Mouse (Mus musculus) fibroblast of lung, adult 2 months (primary cell): ENCODE data around the gene Gm20388.

Source experiments
- DNase-seq: peaks from one replicate; pipeline ENCODE4 v3.0.0-alpha.2; 2011; ENCODE audit warnings: low read depth

Gene Gm20388

DNA sequence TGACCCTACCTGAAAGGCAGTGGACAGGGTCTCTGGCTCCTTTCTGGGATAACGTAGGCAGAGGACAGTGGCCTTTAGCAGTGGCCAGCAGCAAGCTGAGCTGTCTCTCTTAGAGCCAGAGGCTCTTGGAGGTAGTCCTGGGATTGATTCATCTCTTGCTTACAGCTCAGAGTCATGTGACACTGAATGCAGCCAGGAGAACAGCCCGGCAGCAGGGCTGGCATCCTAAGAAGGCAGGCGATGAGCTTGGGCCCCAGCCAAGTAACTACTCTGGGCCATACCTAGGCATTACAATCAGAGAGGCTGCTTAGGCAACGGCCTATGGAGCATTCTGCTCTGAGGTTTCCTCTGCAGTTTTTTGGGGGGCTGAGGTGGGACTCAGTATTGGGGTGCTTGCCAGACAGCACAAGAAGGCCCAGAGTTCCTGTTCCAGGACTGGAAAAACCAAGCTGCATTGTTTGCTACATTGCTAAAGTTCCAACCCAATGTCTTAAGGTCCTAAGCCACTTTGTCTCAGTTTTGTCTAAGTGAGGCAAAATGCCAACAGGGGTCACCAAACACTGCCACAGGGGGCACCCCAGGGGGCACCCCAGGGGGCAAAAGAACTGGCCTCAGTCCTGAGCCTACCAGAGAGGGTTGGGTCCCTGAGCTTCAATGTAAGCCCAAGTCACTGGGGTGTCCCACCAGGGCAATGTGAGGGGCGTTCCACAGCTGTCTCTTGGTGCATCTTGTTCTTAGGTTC is 2437.3 kb downstream of the Gm20388 start:
- peak; percentile 82 for DNase-seq

DNA sequence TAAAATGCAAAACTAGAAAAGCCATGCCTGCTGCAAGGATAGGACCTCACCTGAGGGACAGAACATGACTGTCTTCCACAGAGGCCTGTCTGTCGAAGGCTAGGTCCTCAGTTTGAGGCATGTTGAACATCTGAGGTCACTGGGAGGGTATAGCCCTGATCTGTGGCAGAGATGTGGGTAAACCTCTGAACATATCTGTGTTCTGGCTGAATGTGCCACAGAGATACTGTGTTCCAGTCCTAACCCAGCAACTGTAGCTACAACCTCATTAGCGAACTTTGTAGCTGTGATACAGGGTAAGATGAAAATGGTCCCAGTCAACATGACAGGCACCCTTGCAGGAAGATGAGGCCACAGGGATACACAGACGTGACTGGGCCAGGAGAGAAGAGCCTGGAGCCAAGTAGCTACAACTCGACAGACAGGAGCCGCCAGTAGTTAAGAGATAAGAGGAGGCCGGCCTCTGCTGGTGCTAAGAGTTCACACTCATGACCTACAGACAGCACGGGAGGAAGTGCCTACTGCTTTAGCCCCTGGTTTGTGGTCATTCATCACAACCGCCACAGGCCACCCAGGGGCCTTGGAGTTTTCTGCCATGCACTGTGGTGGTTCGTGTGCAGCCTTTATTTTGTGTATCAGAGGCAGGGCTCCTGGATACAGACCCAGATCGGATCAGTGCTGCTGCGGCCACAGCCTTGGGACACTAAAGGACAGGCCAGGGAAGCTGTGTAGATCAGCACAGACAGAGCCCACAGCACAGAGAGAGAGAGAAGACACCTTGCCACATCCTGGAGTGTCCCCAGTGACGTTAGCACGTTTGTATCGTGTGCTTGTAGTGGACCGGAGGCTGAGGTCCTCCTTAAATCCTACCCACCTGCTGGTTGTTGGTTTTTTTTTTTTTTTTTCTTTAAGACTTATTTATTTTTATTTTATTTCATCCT is 2439.0 kb downstream of the Gm20388 start:
- no peak for DNase-seq

DNA sequence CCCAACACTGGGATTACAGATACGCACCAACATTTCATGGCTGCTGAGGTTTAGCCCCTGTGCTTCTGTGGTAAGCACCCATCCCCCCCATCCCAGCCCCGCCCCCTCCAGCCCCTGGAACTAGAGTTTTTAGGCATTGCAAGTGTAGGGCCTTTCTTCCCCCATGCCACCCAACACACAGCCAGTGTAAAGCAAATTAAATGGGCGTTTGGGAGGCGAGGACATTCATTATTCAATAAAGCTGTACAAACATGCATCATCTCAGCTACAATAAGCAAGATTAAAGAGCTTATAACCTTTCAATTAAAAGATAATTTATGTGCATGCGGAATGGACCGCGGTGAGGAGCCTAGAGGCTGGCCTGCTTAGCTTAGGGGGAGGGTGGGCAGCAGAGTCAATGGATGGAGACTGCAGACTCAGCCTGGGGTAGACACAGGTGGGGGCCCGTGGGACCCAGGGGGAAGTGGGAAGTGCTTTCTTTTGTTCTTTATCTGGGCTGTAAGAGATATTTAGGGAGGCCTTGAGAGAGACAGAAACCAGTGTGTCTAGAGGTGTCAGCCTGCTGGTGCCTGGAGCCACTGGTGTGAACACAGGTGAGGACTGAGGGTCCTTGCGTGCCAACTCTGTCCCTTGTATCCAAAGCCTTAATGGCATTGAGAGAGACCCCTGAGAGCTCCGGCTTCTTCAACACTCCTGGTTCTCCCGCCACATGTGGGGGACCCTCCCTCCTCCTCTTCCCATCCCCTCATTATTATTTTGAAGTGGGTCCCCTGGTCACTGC is 2439.9 kb downstream of the Gm20388 start:
- DNase-seq, result no peak

DNA sequence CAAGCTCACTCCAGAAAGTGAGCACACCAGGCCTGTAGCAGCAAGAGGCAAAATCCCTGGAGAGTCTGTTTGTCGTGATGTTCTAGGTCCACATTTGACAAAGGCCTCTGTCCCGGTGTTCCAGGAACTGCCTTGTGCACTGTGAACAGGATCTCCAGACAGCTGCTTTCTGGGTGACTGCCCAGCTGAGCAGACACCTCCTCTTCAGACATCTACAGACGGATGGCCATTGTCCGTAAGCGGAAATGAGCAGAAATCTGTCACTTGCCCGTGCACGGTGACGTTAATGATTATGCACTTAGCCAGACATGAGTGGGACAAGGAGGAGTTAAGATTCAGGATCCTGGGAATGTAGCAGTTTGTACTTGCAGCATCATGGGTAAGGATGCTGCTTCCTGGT is 2443.5 kb downstream of the Gm20388 start:
- no peak for DNase-seq

DNA sequence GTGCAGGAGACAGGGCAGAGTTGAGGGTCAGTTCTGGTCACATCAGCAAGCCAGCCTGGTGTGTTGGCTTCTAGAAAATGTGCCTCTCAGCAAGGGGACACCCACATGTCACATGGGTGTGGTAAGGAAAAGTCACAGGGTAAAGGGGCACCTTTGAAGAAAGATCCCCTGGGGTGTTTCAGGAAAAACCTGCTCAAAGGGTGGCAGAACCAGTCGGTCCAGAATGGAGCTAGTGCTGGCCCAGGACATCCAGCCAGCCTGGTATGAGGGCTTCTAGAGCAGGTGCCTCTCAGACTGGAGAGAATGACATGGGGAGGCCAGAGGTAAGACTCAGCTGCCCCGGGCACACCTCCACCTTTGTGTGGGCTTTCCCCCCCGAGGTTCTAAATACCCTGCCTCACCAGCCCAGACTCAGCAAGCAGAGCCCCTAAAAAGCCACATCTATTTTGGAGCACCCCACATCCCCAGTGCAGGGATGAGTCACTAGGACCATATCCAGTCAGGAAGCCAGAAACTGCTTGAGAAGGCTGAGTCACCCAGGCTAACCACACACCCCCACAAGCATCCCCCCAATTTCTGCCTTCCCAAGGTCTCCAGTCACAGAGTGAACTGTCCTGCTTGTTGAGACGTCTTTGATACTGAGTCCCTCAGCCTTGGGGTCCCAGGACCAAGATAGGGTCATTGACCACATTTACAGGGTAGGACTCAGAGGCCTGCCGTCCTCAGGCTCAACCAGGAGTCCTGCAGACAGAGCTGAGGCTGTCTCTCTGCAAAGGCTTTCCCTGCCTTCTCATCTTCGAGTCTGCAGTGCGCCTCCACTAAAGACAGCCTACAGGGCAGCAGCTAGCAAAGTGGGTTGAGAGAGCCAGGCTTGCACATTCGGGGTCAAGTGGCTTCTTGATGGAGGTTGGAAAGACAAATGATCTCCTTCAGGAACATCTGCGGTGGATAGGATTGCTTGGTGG is 2445.3 kb downstream of the Gm20388 start:
- no peak for DNase-seq

DNA sequence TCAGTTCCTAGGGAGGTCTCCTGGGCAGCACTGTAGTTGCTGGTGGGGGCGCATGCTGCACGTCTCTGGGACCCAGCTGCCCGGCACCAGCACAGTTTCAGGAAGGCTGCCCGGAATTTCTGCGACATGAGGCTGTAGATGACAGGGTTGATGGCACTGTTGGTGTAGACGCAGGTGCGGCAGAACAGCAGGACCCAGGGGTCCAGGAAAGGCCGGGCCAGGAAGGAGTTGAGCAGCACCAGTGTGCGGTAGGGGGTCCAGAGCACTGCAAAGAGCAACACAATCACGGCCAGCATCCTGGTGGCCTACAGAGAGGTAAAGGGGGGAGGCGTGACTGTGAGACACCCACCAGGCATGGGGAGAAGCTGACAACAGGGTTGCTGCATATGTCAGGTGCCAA is 2446.6 kb downstream of the Gm20388 start:
- no peak for DNase-seq

DNA sequence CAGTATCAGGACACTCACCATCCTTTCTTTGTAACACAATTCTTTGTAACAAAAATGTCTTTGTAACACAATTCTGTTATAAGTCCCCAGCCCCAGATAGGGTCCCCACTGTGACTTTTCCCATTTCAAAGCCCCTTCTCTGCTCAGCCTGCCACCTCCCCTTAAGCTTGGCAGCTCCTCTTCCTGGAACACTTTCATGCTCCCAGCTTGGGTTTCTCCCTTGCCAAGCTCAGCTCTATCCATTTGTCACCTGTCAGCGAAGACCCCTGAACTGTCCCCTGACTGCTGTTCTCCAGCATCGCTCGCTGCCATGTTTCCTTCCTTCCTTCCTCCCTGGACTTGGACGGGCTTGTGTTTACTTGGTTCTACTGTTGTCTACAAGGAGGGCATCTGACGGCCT is 2447.0 kb downstream of the Gm20388 start:
- DNase-seq, result no peak

DNA sequence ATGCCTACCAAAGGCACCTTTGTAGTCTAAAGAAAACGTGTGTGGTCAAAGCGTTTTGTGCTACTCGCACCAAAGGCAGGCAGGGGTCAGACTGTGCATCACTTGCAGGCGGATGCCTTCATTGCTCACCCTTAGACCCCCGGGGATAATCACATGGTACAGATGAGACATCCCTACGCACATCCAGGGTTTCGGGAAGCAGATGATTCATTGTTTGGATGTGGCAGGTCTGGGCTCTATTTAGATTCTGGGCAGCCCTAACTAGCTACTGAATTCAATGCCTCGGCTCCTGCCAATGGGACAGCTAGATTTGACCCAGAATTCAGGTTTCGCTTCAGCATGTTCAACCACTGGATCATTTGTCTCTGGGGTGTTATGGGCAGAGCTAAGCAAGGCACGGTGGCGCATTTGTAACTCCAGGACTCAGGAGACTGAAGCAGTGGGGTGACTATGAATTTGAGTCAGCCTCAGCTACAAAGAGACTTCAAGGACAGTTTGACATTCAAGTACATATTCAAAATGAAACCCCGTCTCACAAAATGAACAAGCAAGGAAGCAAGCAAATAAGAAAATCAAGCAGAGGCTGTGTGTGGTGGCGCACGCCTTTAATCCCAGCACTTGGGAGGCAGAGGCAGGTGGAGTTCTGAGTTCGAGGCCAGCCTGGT is 2448.6 kb downstream of the Gm20388 start:
- no peak for DNase-seq

DNA sequence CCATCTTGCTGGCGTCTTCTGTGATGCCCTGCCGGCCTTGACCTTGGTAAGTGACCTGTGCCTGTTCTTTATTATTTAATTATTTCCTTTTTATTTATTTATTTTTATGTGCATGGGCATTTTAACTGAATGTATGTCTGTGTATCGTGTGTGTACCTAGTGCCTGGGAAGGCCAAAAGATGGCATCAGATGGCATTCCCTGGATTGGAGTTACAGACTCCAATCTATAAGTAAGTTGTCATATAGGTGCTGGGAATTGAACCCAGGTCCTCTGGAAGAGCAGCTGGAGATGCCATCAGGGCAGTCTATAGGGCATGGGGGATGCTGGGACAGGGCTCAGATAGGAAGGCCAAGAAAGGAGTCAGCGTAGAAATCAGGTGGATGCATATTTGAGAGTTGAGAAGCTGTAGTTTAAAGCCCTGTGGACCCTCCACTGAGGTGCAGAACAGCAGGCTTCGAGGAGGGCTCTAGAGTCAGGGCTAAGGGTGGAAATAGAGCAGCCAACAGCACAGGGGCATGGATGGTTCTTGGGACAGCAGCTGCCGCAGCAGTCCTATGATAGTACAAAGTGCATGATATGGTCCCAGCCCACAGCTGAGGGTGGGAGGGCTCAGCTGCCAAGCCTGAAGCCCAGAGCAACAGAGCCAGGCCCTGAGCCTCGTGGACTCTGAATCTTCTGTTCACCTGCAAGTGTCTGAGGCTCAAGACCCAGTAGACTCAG is 2450.2 kb downstream of the Gm20388 start, which contains the start of gene Trhr2:
Gene Trhr2 (minus strand): TSS at position 51 of the 721 bp plus-strand sequence.
- DNase-seq, result no peak

DNA sequence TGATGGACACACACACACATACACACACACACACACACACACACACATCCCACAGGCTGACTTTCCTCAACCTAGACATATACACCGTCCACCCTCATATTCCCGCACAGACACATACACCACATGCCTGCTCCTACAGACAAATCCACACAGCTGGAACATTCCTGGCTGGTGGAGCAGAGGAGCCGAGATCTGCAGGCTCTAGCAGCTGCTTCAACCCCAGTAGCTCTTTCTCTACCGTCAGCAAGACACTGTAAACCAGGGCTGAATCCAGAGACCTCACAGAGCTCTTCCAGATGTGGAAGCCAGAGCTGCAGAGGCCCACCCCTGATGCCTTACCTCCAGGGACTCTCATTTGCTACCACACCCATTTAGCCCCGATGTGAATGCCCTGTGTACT is 2451.6 kb downstream of the Gm20388 start:
- no peak for DNase-seq

DNA sequence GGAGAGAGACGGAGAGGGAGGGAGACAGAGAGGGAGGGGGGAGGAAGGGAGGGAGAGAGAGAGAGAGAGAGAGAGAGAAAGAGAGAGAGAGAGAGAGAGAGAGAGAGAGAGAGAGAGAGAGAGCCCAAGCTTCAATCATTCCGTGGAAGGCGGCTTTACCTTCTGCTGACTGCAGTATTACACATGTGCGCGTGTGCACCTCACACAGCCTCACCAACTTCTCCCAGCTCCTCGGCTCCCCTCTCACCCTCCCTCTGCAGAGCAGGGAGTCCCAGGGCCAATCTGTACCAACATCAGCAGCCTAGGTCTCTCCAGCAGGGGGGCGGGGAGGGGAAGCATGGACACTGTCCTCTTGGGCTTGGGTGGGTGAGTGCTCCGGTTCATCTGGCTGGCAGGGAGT is 2452.3 kb downstream of the Gm20388 start:
- no peak for DNase-seq

DNA sequence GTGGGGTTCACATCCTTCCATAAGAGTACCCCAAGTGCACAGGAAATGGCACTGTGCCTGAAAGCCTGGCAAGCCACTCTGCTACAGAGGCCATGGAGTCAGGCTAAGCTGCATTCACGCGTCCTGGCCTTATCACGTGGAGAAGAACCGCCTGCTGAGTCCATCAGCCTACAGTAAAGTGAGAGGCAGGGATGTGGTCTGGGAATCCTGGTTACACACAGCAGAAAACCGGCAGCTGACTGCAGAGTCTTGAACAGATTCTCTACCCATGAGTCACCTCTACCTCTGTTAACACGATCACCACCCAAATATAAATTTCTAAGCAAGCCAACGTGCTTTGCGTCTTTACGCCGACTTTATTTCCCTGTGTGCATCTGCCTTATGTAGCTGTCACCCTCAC is 2457.9 kb downstream of the Gm20388 start:
- no peak for DNase-seq

DNA sequence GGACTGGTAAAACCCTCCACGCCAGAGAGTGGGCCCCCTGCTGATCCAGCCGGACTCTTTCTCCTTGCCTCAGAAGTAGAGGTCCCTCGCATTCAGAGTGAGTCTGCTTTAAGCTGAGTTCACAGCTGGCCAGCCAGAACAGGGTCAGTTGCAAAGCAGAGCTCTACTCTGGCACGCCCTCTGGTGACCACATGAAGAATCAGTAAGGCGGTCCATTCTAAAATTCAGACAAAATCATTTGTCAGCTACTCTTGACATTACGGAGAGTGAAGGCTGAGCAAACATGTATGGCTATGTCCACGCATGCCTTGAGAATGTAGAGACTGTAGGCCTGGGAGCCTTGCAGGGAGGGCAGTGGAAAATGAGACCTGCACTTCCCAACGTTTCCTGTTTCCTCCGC is 2459.0 kb downstream of the Gm20388 start:
- no peak for DNase-seq

DNA sequence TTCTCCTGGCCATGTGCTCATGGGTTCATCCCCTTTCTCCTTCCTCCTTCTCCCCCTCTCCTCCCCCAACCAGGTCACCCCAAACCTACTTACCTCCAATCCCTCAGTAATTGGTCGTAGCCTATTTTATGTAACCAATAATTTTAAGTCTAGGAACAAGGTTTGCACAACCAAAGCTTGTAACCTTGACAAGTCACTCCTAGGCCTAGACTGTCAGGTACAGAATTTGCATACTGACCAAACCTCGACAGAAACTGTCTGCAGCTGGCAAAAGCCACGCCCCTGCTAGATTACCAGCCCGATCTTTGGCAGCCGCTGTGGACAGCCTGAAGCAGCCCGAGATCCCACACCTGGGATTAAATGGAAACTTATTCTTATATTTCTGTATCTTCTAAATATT is 2461.1 kb downstream of the Gm20388 start:
- DNase-seq, result no peak

DNA sequence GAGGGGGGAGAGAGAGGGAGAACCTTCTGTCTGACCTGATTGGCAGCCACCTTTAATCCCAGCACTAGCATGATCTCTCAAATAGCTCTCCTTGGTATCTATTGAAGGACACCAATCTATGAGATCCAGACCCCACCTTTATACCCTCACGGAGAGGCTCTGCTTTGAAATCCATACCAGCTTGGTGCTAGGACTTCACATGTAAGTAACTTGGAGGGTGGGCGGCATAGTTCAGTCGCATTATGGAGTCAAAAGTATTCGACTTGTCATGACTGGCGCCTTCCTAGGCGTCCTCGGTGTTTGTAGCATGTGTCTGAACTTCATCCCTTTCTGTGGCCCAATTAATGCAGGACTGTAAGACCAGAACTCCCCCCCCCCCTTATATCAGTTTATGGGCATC is 2464.7 kb downstream of the Gm20388 start:
- DNase-seq, result no peak

DNA sequence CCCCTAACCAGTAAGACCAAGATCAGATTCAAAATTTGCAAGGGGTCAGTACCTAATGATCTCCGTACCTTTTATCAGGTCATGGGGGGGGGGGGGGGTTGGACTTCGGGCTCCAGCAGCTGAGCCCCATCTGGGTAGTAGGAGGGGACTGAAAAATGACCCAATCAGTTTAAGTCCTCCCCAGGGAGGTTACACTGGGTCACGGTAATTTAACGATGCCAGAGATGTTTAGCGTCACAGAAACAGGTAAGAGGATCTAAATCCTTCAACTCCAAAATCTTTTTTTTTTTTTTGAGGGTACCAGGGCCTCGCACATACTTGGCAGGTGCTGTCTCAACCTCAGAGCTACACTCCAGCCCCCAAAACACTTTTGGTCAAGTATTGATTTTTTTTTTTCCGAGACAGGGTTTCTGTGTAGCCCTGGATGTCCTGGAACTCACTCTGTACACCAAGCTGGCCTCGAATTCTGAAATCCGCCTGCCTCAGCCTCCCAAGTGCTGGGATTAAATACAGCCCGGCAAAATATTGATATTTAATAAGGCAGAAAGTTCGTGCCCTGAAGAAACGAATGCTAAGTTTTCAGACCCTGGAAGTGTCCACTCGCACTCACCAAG is 2465.2 kb downstream of the Gm20388 start:
- no peak for DNase-seq

DNA sequence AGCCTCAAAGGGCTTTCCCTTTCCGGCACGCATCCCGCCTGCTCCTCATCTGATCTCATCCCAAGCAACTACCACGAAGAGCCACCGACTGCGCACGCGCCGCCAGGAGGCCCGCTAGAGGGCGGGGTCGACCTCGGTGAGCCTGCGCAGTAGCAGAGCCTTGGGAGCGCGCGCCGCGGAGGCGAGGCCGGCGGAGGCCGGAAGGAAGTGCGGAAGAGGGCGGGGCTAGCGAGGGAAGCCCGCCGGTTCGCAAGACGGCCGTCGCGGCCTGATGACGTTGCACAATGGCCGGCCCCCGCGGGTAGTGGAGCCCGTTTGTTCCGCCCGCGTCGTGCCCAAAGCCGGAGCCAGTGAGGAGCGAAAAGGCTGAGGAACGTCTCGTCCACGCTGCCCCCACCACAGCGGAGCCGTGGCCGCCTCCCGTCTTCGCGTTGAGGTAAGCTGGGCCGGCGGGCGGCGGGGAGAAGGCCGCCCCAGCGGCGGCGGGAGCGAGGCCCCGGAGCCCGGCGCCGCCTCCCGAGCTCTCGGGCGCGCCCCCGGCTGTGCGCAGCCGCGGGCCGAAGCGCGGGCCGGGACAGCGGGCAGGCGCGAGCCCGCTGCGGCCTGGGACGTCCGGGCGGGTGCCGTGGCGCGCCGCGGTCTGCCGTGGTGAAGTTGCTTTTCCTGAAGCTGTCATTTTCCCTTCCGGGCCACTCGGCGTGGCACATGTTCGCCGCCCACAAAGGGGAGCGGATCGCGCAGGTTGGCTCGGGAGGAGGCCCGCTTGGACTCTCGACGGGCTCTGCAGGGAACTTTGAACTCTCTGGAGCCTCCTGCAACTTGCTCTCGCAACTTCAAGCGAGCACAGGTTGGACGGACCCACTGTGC is 2466.0 kb downstream of the Gm20388 start, which contains the start of gene Zc3h18:
Gene Zc3h18 (plus strand): TSS at position 245 of the 867 bp plus-strand sequence.
- peak; percentile 97 for DNase-seq

DNA sequence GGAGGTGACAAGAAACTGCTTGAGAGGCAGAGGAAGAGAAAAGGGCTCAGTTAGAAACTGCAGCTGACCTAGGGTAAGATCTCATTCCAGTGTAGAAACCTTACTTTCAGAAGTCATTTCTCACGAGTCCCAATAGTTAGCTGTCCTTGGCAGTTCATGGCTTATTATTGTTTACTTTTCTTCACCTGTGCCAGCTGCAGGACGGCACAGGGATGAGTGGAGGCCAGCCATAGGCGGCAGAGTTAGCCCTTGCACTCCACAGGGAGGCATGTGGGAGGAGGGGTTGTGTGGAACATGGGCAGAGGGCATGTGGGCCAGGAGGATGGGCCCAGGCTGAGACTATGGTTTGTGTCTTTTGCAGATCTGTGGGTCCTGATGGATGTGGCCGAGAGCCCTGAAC is 2472.4 kb downstream of the Gm20388 start:
- no peak for DNase-seq
